Mouse (Mus musculus): ENCODE measurements around the gene Cacna1b. TPM values are rescaled to one million over a fixed set of nuclear protein-coding genes. Genes with fewer than 3 reads are reported as not detected.

Cacna1b gene
- total RNA-seq, 1 experiment from 2014 or later, result 3.0 TPM

- no peak for DNase-seq
Observed at GRCm38 (mm10) chr2:24718906-24719305, 44.0 kb downstream of the Cacna1b start.

- DNase-seq, result no peak
Observed at GRCm38 (mm10) chr2:24717963-24718362, 45.0 kb downstream of the Cacna1b start.

- no peak for DNase-seq
Observed at GRCm38 (mm10) chr2:24717461-24717860, 45.5 kb downstream of the Cacna1b start.

- DNase-seq, result no peak
Observed at GRCm38 (mm10) chr2:24705929-24706328, 57.0 kb downstream of the Cacna1b start.

GRCm38 (mm10) chr2:24702208-24702957, 60.6 kb downstream of the Cacna1b start:
- DNase-seq, result no peak

GRCm38 (mm10) chr2:24697281-24697980, 65.5 kb downstream of the Cacna1b start:
- DNase-seq, result no peak

GRCm38 (mm10) chr2:24692371-24692770, 70.6 kb downstream of the Cacna1b start:
- no peak for DNase-seq

GRCm38 (mm10) chr2:24690356-24690755, 72.6 kb downstream of the Cacna1b start:
- no peak for DNase-seq

GRCm38 (mm10) chr2:24685347-24685746, 77.6 kb downstream of the Cacna1b start:
- no peak for DNase-seq

- DNase-seq, result no peak
Observed at GRCm38 (mm10) chr2:24684796-24685195, 78.2 kb downstream of the Cacna1b start.

GRCm38 (mm10) chr2:24683266-24683665, 79.7 kb downstream of the Cacna1b start:
- DNase-seq, result no peak

- DNase-seq, result no peak
Observed at GRCm38 (mm10) chr2:24680731-24681130, 82.2 kb downstream of the Cacna1b start.

GRCm38 (mm10) chr2:24680176-24680575, 82.8 kb downstream of the Cacna1b start:
- DNase-seq, result no peak

- peak; percentile 59 for DNase-seq
Observed at GRCm38 (mm10) chr2:24679012-24679651, 83.8 kb downstream of the Cacna1b start.

- DNase-seq, result no peak
Observed at GRCm38 (mm10) chr2:24678538-24678937, 84.4 kb downstream of the Cacna1b start.

GRCm38 (mm10) chr2:24678110-24678509, 84.8 kb downstream of the Cacna1b start:
- no peak for DNase-seq

GRCm38 (mm10) chr2:24677629-24678028, 85.3 kb downstream of the Cacna1b start:
- no peak for DNase-seq

GRCm38 (mm10) chr2:24674432-24675006, 88.4 kb downstream of the Cacna1b start:
- DNase-seq, result no peak

- no peak for DNase-seq
Observed at GRCm38 (mm10) chr2:24668598-24668997, 94.4 kb downstream of the Cacna1b start.

- DNase-seq, result peak; percentile 31
Observed at GRCm38 (mm10) chr2:24664678-24665257, 98.2 kb downstream of the Cacna1b start.

GRCm38 (mm10) chr2:24659150-24659775, 103.7 kb downstream of the Cacna1b start:
- DNase-seq, result no peak

GRCm38 (mm10) chr2:24648503-24648902, 114.4 kb downstream of the Cacna1b start:
- no peak for DNase-seq
